Mouse (Mus musculus) embryonic fibroblast, embryonic 13.5 days (primary cell): ENCODE results near the gene Aes.

ENCODE experiments used
- CTCF ChIP-seq: IDR thresholded peaks from 2 replicates; pipeline ENCODE4 v1.5.1; 2011; ENCODE audit warnings: mild to moderate bottlenecking, control low read depth, low read length, moderate library complexity, borderline replicate concordance; ENCODE audit not compliant: insufficient read depth
- POLR2A ChIP-seq: IDR thresholded peaks from 2 replicates; pipeline ENCODE4 v1.6.1; 2011; ENCODE audit warnings: low read depth, mild to moderate bottlenecking, control low read depth, low read length, moderate library complexity

DNA sequence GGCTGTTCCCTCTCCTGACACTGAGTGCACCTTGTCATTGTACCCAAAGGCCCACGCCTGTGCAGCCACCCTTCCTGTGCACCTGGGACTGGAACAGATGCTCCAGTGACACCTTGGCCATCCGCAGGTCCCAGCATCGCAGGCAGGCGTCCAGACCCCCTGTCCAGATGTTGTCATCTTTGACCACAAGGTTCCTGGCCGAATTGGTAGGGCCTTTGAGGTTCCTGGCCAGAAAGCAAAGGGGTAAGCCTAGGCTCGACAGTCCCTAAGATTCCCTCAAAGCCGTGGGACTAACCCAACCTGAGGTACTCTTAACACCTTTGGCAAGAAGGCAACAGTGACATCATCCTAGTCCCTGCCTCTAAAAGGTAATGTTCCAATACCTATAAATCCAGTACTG, 33.3 kb downstream of the Aes start:
- TF ChIP-seq CTCF (no peak), POLR2A (no peak)
